Mouse (Mus musculus): ENCODE results near the gene Tbcb.
A peak's percentile ranks its signal among the peaks of the same experiment; 100 is the strongest.

- peak; percentile 91 for TF ChIP-seq CTCF (IDR thresholded peaks at IDR 0.05)
- TF ChIP-seq POLR2A (IDR thresholded peaks at IDR 0.05; ENCODE audit: insufficient read depth, low read depth, low read length) = no peak
- no peak for TF ChIP-seq EP300 (IDR thresholded peaks at IDR 0.05; ENCODE audit: insufficient read depth, low read depth, low read length)
These were observed 15.3 kb downstream of the Tbcb start for GRCm38 (mm10) chr7:30216723-30217151.
